Mouse (Mus musculus) adrenal gland, postnatal 10 days (tissue): ENCODE results near the gene Lpar2. TPM values are rescaled to one million over a fixed set of nuclear protein-coding genes. Genes with fewer than 3 reads are reported as not detected.

Experiments used
- DNase-seq: peaks from one replicate; pipeline ENCODE4 v3.0.0; 2021; ENCODE audit warnings: mixed read lengths
- total RNA-seq, 2 experiments: library from RNA; stranded (reverse); gene quantifications; 2 replicates each; pipeline ENCODE4 v1.2.3; 2021

The Lpar2 gene
- total RNA-seq, 2 experiments from 2014 or later = 0.96 to 1.1 TPM

DNA sequence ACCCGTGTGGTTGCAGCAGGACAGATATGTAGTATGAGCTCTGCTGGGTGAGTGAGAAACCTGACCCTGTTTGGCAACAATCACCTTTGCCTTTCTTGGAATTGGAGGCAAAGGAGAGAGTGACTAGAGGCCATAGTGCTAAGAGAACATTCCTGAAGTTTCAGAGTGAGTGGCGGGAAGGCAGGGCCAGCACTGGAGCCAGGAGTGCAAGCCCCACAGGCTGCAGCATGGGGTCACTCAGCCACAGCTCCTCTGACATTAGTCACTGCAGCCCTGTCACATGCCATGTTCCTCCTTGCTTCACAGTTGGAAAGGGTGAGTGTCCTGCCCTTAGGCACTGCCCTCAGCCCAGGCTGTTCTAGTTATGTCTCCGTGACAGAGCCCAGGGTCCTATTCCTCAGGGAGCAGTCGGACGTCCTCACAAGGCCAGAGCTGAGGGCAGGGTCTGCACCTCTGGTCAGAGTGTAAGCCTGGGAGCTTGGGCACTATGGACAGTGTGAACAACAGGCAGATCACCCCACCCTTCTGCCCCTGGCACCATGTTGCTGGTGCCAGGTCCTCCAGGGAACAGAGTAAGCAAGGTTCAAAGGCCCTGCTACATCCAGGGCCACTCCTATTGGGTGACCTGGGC is 45.6 kb downstream of the Lpar2 start:
- DNase-seq = no peak

- no peak for DNase-seq
These were observed 48.0 kb downstream of the Lpar2 start for GRCm38 (mm10) chr8:69870003-69870765.

DNA sequence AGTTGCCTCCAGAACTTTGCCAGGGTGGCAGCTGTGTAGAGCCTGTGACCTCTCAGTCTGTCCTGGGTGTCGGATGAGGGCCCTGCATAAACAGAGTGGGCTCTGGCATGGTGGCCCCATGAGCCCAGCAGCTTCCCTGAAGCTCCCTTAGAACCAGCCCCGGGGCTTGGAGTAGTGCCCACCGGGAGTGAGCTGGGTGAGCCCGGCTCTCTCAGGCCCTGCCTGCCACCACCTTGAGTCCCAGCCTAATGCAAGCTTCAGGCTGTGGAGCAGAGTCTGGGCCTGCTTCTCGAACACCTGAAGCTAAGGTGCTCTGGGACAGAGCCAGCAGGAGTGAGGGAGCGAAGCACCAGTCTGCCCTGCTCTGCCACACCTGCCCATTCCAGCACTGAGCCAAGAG is 48.7 kb downstream of the Lpar2 start:
- DNase-seq = no peak

GRCm38 (mm10) chr8:69874155-69874554 is 51.9 kb downstream of the Lpar2 start:
- DNase-seq = peak; percentile 78

DNA sequence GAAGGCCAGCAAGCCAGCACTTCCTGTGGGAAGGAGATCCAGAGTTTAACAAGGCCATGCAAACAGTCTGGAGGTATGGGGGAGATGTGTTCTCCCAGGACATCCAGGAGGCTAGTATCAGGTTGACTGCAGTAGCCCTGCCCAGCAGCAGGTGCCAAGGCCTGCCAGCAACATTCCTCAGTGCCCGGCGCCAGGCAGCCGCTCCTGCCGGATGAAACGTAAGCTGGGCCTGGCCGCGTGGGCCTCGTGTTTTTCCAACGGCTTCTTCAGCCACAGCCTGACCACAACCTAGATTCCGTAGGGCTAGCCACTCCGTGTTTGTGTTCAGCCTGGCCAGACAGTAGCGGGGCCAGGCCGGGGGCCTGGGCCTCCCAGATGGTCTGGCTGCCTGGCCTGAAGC is 52.4 kb downstream of the Lpar2 start:
- no peak for DNase-seq

DNA sequence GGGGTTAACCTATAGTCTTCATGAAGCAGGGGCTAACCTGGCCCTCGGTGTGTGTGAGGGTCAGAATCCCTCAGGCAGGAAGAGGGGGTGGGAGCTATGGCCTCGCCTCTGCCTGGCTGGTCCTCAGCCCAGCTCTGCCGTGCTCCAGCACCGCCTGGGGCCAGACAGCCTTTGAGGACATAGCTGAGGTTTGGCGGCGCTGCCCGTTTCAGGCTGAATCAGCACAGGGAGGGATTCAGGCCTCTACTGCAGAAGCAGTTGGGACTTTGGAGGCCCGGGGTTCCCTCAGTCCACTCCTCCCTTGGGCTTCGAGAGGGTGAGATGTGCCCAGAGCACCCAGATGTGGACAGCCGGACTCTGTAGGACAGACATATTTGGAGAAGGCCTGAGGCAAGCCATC is 53.9 kb downstream of the Lpar2 start:
- DNase-seq = no peak

DNA sequence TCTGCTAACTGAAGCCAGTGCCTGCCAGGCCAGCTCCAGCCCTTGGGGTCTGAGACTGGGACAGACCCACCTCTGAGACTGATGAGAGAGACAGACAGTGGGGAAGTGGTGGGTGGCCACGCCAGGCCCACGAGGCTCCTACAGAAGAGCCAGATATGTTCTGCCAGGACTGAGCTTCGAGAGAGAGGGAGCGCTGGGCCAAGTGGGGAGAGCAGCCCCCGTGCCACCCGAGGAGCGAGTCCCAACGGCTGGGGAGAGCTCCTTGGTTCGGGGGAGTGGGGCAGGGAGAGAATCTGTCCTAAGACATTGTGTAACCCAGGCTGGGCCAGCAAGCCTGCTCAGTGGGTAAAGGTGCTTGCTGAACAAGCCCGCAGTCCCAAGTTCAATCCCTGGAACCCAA is 54.7 kb downstream of the Lpar2 start:
- no peak for DNase-seq

GRCm38 (mm10) chr8:69877396-69877795 is 55.2 kb downstream of the Lpar2 start:
- no peak for DNase-seq

- DNase-seq = no peak
These were observed 55.8 kb downstream of the Lpar2 start for GRCm38 (mm10) chr8:69877992-69878391.

GRCm38 (mm10) chr8:69879678-69880077 is 57.4 kb downstream of the Lpar2 start:
- DNase-seq = no peak

Other genes with a start within 250 kb of the Lpar2 start
- gene Zfp868, start 196.9 kb upstream of the Lpar2 start, total RNA-seq = 10 to 100 TPM; 12.4 to 15.1 TPM
- 1 to 10 TPM; 2.4 to 3.8 TPM for gene Zfp964, start 167.9 kb upstream of the Lpar2 start, total RNA-seq
- 10 to 100 TPM; 20.5 to 21.6 TPM for gene Zfp869, start 111.7 kb upstream of the Lpar2 start, total RNA-seq
- 1 to 10 TPM; 3.7 to 4.3 TPM for gene Zfp963, start 72.5 kb upstream of the Lpar2 start, total RNA-seq
- 1 to 10 TPM in 1 of 2 experiments, not detected in 1; 2.8 TPM for gene Gm20422, start 47.5 kb upstream of the Lpar2 start, total RNA-seq
- 10 to 100 TPM; 33.0 to 33.3 TPM for gene Atp13a1, start 31.3 kb upstream of the Lpar2 start, total RNA-seq
- gene Zfp866, start 31.3 kb upstream of the Lpar2 start, total RNA-seq = 10 to 100 TPM; 17.6 to 27.2 TPM
- gene Gmip, start 13.8 kb upstream of the Lpar2 start, total RNA-seq = 10 to 100 TPM; 12.2 to 16.9 TPM
- gene Pbx4, start 10.1 kb downstream of the Lpar2 start, total RNA-seq = 1 to 10 TPM; 1.2 to 1.7 TPM
- 1 to 10 TPM in 1 of 2 experiments, under 1 TPM in 1; 0.64 to 1.5 TPM for gene Cilp2, start 65.3 kb downstream of the Lpar2 start, total RNA-seq
- under 1 TPM; 0.79 to 0.84 TPM for gene Tssk6, start 79.8 kb downstream of the Lpar2 start, total RNA-seq
- gene Ndufa13, start 80.1 kb downstream of the Lpar2 start, total RNA-seq = 100 to 1,000 TPM; 237 to 261 TPM
- gene Yjefn3, start 80.3 kb downstream of the Lpar2 start, total RNA-seq = 1 to 10 TPM; 5.5 TPM
- gene Gatad2a, start 174.0 kb downstream of the Lpar2 start, total RNA-seq = 10 to 100 TPM; 84.4 to 90.0 TPM
- gene Mau2, start 220.3 kb downstream of the Lpar2 start, total RNA-seq = 10 to 100 TPM; 53.8 to 56.2 TPM
- gene Sugp1, start 220.4 kb downstream of the Lpar2 start, total RNA-seq = 10 to 100 TPM; 24.1 to 29.7 TPM